Mouse (Mus musculus) stomach, postnatal 0 days (tissue): Measurements from ENCODE around the gene Nbea.

ENCODE experiments used
- CTCF ChIP-seq: IDR thresholded peaks from 2 replicates; pipeline ENCODE4 v1.5.1; 2016; ENCODE audit warnings: antibody characterized with exemption, low read depth, mild to moderate bottlenecking, moderate library complexity
- EP300 ChIP-seq: optimal IDR thresholded peaks from 2 replicates; pipeline ENCODE3; 2016; ENCODE audit warnings: antibody characterized with exemption

DNA sequence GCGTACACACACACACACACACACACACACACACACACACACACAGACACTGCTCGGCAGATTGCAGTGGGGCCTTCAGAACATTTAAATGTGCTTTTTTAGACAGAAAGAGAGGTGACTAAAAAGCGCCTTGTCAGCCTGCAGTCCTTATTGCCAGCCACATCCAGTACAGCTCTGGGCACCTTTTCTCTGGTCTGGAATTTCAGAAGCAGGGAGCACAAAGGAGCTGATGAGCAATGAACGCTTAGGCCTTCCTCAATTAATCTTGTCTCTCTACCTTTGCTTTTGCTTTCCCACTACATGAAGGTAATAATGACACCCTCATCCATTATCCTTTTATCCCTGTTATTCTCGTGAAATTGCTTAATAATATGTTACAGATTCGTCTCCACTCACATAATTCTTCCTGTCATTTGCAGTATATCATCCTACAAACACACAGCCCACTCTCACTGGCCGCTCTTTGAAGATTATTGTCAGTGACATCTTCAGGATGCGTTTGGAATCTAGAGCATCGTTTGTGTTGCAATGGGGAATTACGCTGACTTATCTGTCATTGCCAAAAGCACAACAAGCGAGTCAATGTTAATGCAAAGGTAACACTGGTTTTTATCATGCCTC lies 432.9 kb downstream of the Nbea start:
- TF ChIP-seq CTCF (no peak), EP300 (no peak)
